Mouse (Mus musculus) MEL (cell line): Measurements from ENCODE around the gene Taf5. TPM values are rescaled to one million over a fixed set of nuclear protein-coding genes. Genes with fewer than 3 reads are reported as not detected.

ENCODE experiments used
- DNase-seq: peaks from one replicate; pipeline ENCODE4 v3.0.0; 2011; ENCODE audit warnings: low read depth, low spot score
- H3K27ac ChIP-seq: 2 replicates; pipeline ENCODE4 v1.5.1; 2012; ENCODE audit warnings: low read depth, mild to moderate bottlenecking, control low read depth, low read length, moderate library complexity; ENCODE audit not compliant: control insufficient read depth
- H3K27me3 ChIP-seq, 2 experiments: fragments of 150-350 bp in 1 of 2; sonication (generic) in 1 of 2; 2 replicates each; pipeline ENCODE4 v1.6.1; 2012; ENCODE audit warnings: low read length in 2 of 2, mild to moderate bottlenecking in 2 of 2, improper control_type of control experiment in 1 of 2, moderate library complexity in 1 of 2; ENCODE audit not compliant: insufficient read depth in 2 of 2, control insufficient read depth in 1 of 2
- H3K36me3 ChIP-seq, 2 experiments: 2 replicates each; pipeline ENCODE4 v1.6.1; 2012 to 2014; ENCODE audit warnings: low read length in 2 of 2, improper control_type of control experiment in 1 of 2, inconsistent platforms in 1 of 2, mild to moderate bottlenecking in 1 of 2; ENCODE audit not compliant: insufficient read depth in 2 of 2, control insufficient read depth in 1 of 2
- H3K4me1 ChIP-seq, 2 experiments: fragments of 150-350 bp in 1 of 2; sonication (generic) in 1 of 2; 2 replicates each; pipeline ENCODE4 v1.6.1; 2012; ENCODE audit warnings: low read length in 2 of 2, improper control_type of control experiment in 1 of 2, mild to moderate bottlenecking in 1 of 2; ENCODE audit not compliant: insufficient read depth in 2 of 2, control insufficient read depth in 1 of 2
- H3K4me3 ChIP-seq, 2 experiments: fragments of 150-350 bp in 1 of 2; sonication (generic) in 1 of 2; 2 replicates each; pipeline ENCODE4 v1.5.1; 2012; ENCODE audit warnings: low read depth in 2 of 2, low read length in 2 of 2, mild to moderate bottlenecking in 2 of 2, moderate library complexity in 2 of 2, control low read depth in 1 of 2, improper control_type of control experiment in 1 of 2; ENCODE audit not compliant: control insufficient read depth in 1 of 2, insufficient read depth in 1 of 2
- H3K79me2 ChIP-seq: 2 replicates; pipeline ENCODE4 v1.6.1; 2012; ENCODE audit warnings: mild to moderate bottlenecking, low read length, moderate library complexity; ENCODE audit not compliant: control insufficient read depth, poor library complexity, insufficient read depth
- H3K9ac ChIP-seq: 2 replicates; pipeline ENCODE4 v1.6.1; 2012; ENCODE audit warnings: low read depth, mild to moderate bottlenecking, control low read depth, low read length, moderate library complexity; ENCODE audit not compliant: control insufficient read depth, poor library complexity, severe bottlenecking
- H3K9me3 ChIP-seq: fragments of 150-350 bp; sonication (generic); replicated peaks from 2 replicates; pipeline ENCODE4 v1.6.1; 2012; ENCODE audit warnings: mild to moderate bottlenecking, low read length, improper control_type of control experiment, moderate library complexity; ENCODE audit not compliant: insufficient read depth
- CHD1 ChIP-seq: IDR thresholded peaks from 2 replicates; pipeline ENCODE4 v1.6.1; 2012; ENCODE audit warnings: low read depth, mild to moderate bottlenecking, inconsistent platforms, low read length, improper control_type of control experiment
- CTCF ChIP-seq, 3 experiments: IDR thresholded peaks in 2 of 3; conservative IDR thresholded peaks in 1 of 3; 2 replicates each; pipeline ENCODE4 v1.5.1; 2011 to 2012; ENCODE audit warnings: low read length in 3 of 3, low read depth in 2 of 3, mild to moderate bottlenecking in 2 of 3, improper control_type of control experiment in 1 of 3, inconsistent platforms in 1 of 3, mixed read lengths in 1 of 3, moderate library complexity in 1 of 3; ENCODE audit not compliant: control insufficient read depth in 1 of 3, insufficient read depth in 1 of 3, poor library complexity in 1 of 3, severe bottlenecking in 1 of 3
- EP300 ChIP-seq, 2 experiments: IDR thresholded peaks; 2 replicates each; pipeline ENCODE4 v1.6.1; 2011; ENCODE audit warnings: improper control_type of control experiment in 2 of 2, low read length in 2 of 2, low read depth in 1 of 2, mild to moderate bottlenecking in 1 of 2
- GATA1 ChIP-seq: IDR thresholded peaks from 2 replicates; pipeline ENCODE4 v1.6.1; 2011; ENCODE audit warnings: low read depth, low read length, improper control_type of control experiment
- HCFC1 ChIP-seq: IDR thresholded peaks from 2 replicates; pipeline ENCODE4 v1.6.1; 2012; ENCODE audit warnings: low read depth, mild to moderate bottlenecking, inconsistent platforms, low read length, improper control_type of control experiment, moderate library complexity
- KAT2A ChIP-seq: conservative IDR thresholded peaks from 2 replicates; pipeline ENCODE4 v1.6.1; 2012; ENCODE audit warnings: low read depth, low read length, improper control_type of control experiment, inconsistent platforms
- MAX ChIP-seq: IDR thresholded peaks from 2 replicates; pipeline ENCODE4 v1.6.1; 2011; ENCODE audit warnings: low read length, improper control_type of control experiment
- MEF2A ChIP-seq: IDR thresholded peaks from 2 replicates; pipeline ENCODE4 v1.6.1; 2014; ENCODE audit warnings: low read depth, mild to moderate bottlenecking, inconsistent platforms, low read length, improper control_type of control experiment; ENCODE audit not compliant: poor library complexity, insufficient replicate concordance, severe bottlenecking; ENCODE audit errors: extremely low read depth
- MYC ChIP-seq: IDR thresholded peaks from 2 replicates; pipeline ENCODE4 v1.6.1; 2011; ENCODE audit warnings: low read depth, mild to moderate bottlenecking, low read length, improper control_type of control experiment, moderate library complexity
- NRF1 ChIP-seq: IDR thresholded peaks from 2 replicates; pipeline ENCODE4 v1.6.1; 2014; ENCODE audit warnings: low read depth, mild to moderate bottlenecking, inconsistent platforms, low read length, improper control_type of control experiment, moderate library complexity; ENCODE audit not compliant: poor library complexity, insufficient read depth, severe bottlenecking
- POLR2A ChIP-seq, 2 experiments: IDR thresholded peaks; 2 replicates each; pipeline ENCODE4 v1.6.1; 2011 to 2012; ENCODE audit warnings: low read length in 2 of 2, mild to moderate bottlenecking in 2 of 2, control low read depth in 1 of 2, improper control_type of control experiment in 1 of 2, low read depth in 1 of 2, moderate library complexity in 1 of 2; ENCODE audit not compliant: control insufficient read depth in 1 of 2, insufficient read depth in 1 of 2, poor library complexity in 1 of 2
- POLR2AphosphoS5 ChIP-seq: IDR thresholded peaks from 2 replicates; pipeline ENCODE4 v1.6.1; 2012; ENCODE audit warnings: low read depth, borderline replicate concordance, mild to moderate bottlenecking, inconsistent platforms, low read length, moderate library complexity, mixed read lengths
- RAD21 ChIP-seq: IDR thresholded peaks from 2 replicates; pipeline ENCODE4 v1.6.1; 2011; ENCODE audit warnings: mild to moderate bottlenecking, low read depth, low read length, improper control_type of control experiment
- RCOR1 ChIP-seq: IDR thresholded peaks from 2 replicates; pipeline ENCODE4 v1.6.1; 2012; ENCODE audit warnings: low read depth, mild to moderate bottlenecking, inconsistent platforms, low read length, improper control_type of control experiment
- TAL1 ChIP-seq: IDR thresholded peaks from 2 replicates; pipeline ENCODE4 v1.6.1; 2012; ENCODE audit warnings: mild to moderate bottlenecking, inconsistent platforms, low read length, moderate library complexity, mixed read lengths
- USF2 ChIP-seq, 2 experiments: IDR thresholded peaks; 2 replicates each; pipeline ENCODE4 v1.6.1; 2011 to 2012; ENCODE audit warnings: improper control_type of control experiment in 2 of 2, low read length in 2 of 2, borderline replicate concordance in 1 of 2, inconsistent platforms in 1 of 2, low read depth in 1 of 2, mild to moderate bottlenecking in 1 of 2; ENCODE audit not compliant: insufficient read depth in 1 of 2
- ZMIZ1 ChIP-seq: IDR thresholded peaks from 2 replicates; pipeline ENCODE4 v1.6.1; 2012; ENCODE audit warnings: low read depth, mild to moderate bottlenecking, inconsistent platforms, low read length, improper control_type of control experiment, moderate library complexity
- ZNF384 ChIP-seq: IDR thresholded peaks from 2 replicates; pipeline ENCODE4 v1.6.1; 2012; ENCODE audit warnings: low read depth, mild to moderate bottlenecking, inconsistent platforms, low read length, improper control_type of control experiment
- polyA plus RNA-seq, 2 experiments: library from polyadenylated mRNA; stranded (reverse) in 1 of 2; unstranded in 1 of 2; fragments of >175 nt in 1 of 2; fragments of >200 nt in 1 of 2; gene quantifications; 2 replicates each; pipeline versions ENCODE4 v1.2.1 to v1.2.4; 2012; ENCODE audit warnings: low replicate concordance in 2 of 2, low read depth in 1 of 2; ENCODE audit not compliant: insufficient read length in 2 of 2, insufficient read depth in 1 of 2, missing spikeins in 1 of 2
- total RNA-seq: library from RNA; depleted of rRNA; stranded (reverse); fragments of 300-350 nt; gene quantifications from 2 replicates; pipeline ENCODE4 v1.2.3, GENCODE M21; 2012

Taf5 gene
- total and polyA plus RNA-seq, 3 experiments: 22.8 to 74.3 (median 25.1) TPM

GRCm38 (mm10) chr19:47090550-47091156, 23.1 kb downstream of the Taf5 start, which contains the start of the genes Usmg5 and Pdcd11 (continued):
- TF ChIP-seq POLR2A (IDR thresholded peaks at IDR 0.05; ENCODE audit: control insufficient read depth in 1 of 2, insufficient read depth in 1 of 2, low read depth in 1 of 2, low read length in 2 of 2, poor library complexity in 1 of 2) (peak; percentile 99), MEF2A (0 out of 2 replicates have a peak, but pooled peaks have one; percentile 22)
- TF ChIP-seq, all 39 proteins: peak for 21

GRCm38 (mm10) chr19:47101080-47101479, 33.5 kb downstream of the Taf5 start:
- TF ChIP-seq ZMIZ1: no peak
- TF ChIP-seq RAD21: no peak
- TF ChIP-seq EP300 (IDR thresholded peaks at IDR 0.05; ENCODE audit: low read depth in 1 of 2, low read length in 2 of 2): no peak
- TF ChIP-seq RCOR1: no peak
- no peak for TF ChIP-seq MYC
- TF ChIP-seq NRF1: no peak
- TF ChIP-seq POLR2AphosphoS5: no peak
- no peak for TF ChIP-seq TAL1
- TF ChIP-seq POLR2A (IDR thresholded peaks at IDR 0.05; ENCODE audit: control insufficient read depth in 1 of 2, insufficient read depth in 1 of 2, low read depth in 1 of 2, low read length in 2 of 2, poor library complexity in 1 of 2): no peak
- TF ChIP-seq USF2 (IDR thresholded peaks at IDR 0.05; ENCODE audit: borderline replicate concordance in 1 of 2, insufficient read depth in 1 of 2, low read depth in 1 of 2, low read length in 2 of 2): no peak
- no peaks in the 10 kb centered on the region for H3K27me3 ChIP-seq

DNA sequence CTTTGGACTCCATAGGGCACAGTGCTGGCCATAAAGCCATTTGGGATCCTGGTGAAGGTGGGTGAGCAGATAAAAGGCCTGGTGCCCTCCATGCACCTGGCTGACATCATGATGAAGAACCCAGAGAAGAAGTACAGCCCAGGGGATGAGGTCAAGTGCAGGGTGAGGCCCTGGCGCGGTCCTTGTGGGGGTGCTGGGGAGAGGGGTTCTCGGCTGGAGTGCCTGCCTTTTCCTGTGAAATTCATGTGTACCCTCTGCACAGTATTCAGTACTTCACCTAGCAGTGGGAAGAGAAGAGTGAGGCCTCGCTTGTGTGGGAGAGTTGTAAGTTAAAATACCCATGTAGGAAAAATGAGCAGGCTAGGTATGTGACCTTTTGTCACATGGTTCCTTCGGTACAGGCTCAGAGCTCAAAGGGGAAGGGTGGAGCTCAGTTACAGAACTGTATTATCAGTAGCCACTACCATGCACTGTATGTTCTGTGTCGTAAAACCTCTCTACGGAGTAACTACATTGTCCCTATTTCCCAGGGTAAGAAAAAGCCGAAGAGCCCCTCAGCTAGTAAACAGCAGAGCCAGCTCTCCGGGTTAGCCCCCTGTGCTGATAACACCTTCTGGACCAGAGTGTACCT, 37.2 kb downstream of the Taf5 start:
- TF ChIP-seq ZNF384 (no peak), KAT2A (no peak), MAX (no peak), GATA1 (no peak), CTCF (IDR thresholded peaks at IDR 0.05 in 2 of 3, conservative IDR thresholded peaks at IDR 0.05 in 1 of 3; ENCODE audit: control insufficient read depth in 1 of 3, insufficient read depth in 1 of 3, low read depth in 2 of 3, low read length in 3 of 3, poor library complexity in 1 of 3, severe bottlenecking in 1 of 3) (no peak), MYC (no peak), MEF2A (no peak), HCFC1 (no peak), CHD1 (no peak)

More at GRCm38 (mm10) chr19:47101080-47101479, 33.5 kb downstream of the Taf5 start:
- Histone ChIP-seq H3K36me3 (peaks cover 0 to 59% of the 10 kb centered on the region in 2 experiments; a peak in 2 of 4 replicates), H3K9me3 (no peaks in the 10 kb centered on the region), H3K9ac (no peak overlapping the region), H3K4me3 (no peak overlapping the region), H3K79me2 (no peaks in the 10 kb centered on the region), H3K27ac (no peak overlapping the region), H3K4me1 (no peaks in the 10 kb centered on the region)
- DNase-seq: no peak

More for the DNA sequence above, 37.2 kb downstream of the Taf5 start:
- no peaks in the 10 kb centered on the region for H3K4me1 ChIP-seq
- DNase-seq: no peak
- no peaks in the 10 kb centered on the region for H3K9me3 ChIP-seq
- no peak overlapping the region for H3K9ac ChIP-seq
- no peaks in the 10 kb centered on the region for H3K27me3 ChIP-seq
- H3K36me3 ChIP-seq: peaks cover 0 to 54% of the 10 kb centered on the region in 2 experiments; a peak in 2 of 4 replicates
- H3K79me2 ChIP-seq: no peaks in the 10 kb centered on the region
- no peak overlapping the region for H3K27ac ChIP-seq
- no peak overlapping the region for H3K4me3 ChIP-seq
